Mouse (Mus musculus): ENCODE measurements around the gene Usp16. TPM values are rescaled to one million over a fixed set of nuclear protein-coding genes. Genes with fewer than 3 reads are reported as not detected.

Usp16 gene
- total RNA-seq (2015), result 86.5 and 92.9 TPM in 2 replicates
- total RNA-seq (2017), result 96.9 and 121 TPM in 2 replicates

- peak; percentile 98 for ATAC-seq (replicated peaks; ENCODE audit: poor library complexity)
Observed at GRCm38 (mm10) chr16:87454419-87455179, at the start of gene Usp16. TSS of gene Usp16 (plus strand) at chr16:87454703.

- ATAC-seq (replicated peaks; ENCODE audit: poor library complexity), result peak; percentile 99
Observed at GRCm38 (mm10) chr16:87405001-87405400, 49.5 kb upstream of the Usp16 start.

- peak; percentile 58 for ATAC-seq (replicated peaks; ENCODE audit: poor library complexity)
Observed at GRCm38 (mm10) chr16:87420662-87421061, 33.8 kb upstream of the Usp16 start.

- no peak for ATAC-seq (replicated peaks; ENCODE audit: poor library complexity)
Observed at GRCm38 (mm10) chr16:87427516-87427915, 27.0 kb upstream of the Usp16 start.

- ATAC-seq (replicated peaks; ENCODE audit: poor library complexity), result peak; percentile 98
Observed at GRCm38 (mm10) chr16:87432033-87432814, 22.3 kb upstream of the Usp16 start, which contains the start of gene Ltn1. TSS of gene Ltn1 (minus strand) at chr16:87432612.

- no peak for ATAC-seq (replicated peaks; ENCODE audit: poor library complexity)
Observed at GRCm38 (mm10) chr16:87434266-87434665, 20.2 kb upstream of the Usp16 start.

- ATAC-seq (replicated peaks; ENCODE audit: poor library complexity), result no peak
Observed at GRCm38 (mm10) chr16:87434946-87435345, 19.6 kb upstream of the Usp16 start.

GRCm38 (mm10) chr16:87435411-87436205 lies 18.9 kb upstream of the Usp16 start:
- ATAC-seq (replicated peaks; ENCODE audit: poor library complexity), result no peak

- ATAC-seq (replicated peaks; ENCODE audit: poor library complexity), result no peak
Observed at GRCm38 (mm10) chr16:87437096-87437495, 17.4 kb upstream of the Usp16 start.

GRCm38 (mm10) chr16:87438697-87439096 lies 15.8 kb upstream of the Usp16 start:
- ATAC-seq (replicated peaks; ENCODE audit: poor library complexity), result no peak

- peak; percentile 90 for ATAC-seq (replicated peaks; ENCODE audit: poor library complexity)
Observed at GRCm38 (mm10) chr16:87440184-87440686, 14.3 kb upstream of the Usp16 start, which contains the start of gene Rwdd2b. TSS of gene Rwdd2b (minus strand) at chr16:87440573.

GRCm38 (mm10) chr16:87441089-87441488 lies 13.4 kb upstream of the Usp16 start:
- peak; percentile 73 for ATAC-seq (replicated peaks; ENCODE audit: poor library complexity)

GRCm38 (mm10) chr16:87442291-87442690 lies 12.2 kb upstream of the Usp16 start:
- ATAC-seq (replicated peaks; ENCODE audit: poor library complexity), result no peak

- no peak for ATAC-seq (replicated peaks; ENCODE audit: poor library complexity)
Observed at GRCm38 (mm10) chr16:87443245-87443644, 11.3 kb upstream of the Usp16 start.

GRCm38 (mm10) chr16:87444071-87444470 lies 10.4 kb upstream of the Usp16 start:
- ATAC-seq (replicated peaks; ENCODE audit: poor library complexity), result no peak

- no peak for ATAC-seq (replicated peaks; ENCODE audit: poor library complexity)
Observed at GRCm38 (mm10) chr16:87445110-87445509, 9.4 kb upstream of the Usp16 start.

GRCm38 (mm10) chr16:87445528-87445927 lies 9.0 kb upstream of the Usp16 start:
- no peak for ATAC-seq (replicated peaks; ENCODE audit: poor library complexity)

- ATAC-seq (replicated peaks; ENCODE audit: poor library complexity), result no peak
Observed at GRCm38 (mm10) chr16:87453226-87453625, 1.3 kb upstream of the Usp16 start.

- ATAC-seq (replicated peaks; ENCODE audit: poor library complexity), result peak; percentile 47
Observed at GRCm38 (mm10) chr16:87455180-87455611, 693 bp downstream of the Usp16 start.

- ATAC-seq (replicated peaks; ENCODE audit: poor library complexity), result no peak
Observed at GRCm38 (mm10) chr16:87458752-87459151, 4.2 kb downstream of the Usp16 start.

GRCm38 (mm10) chr16:87470579-87470978 lies 16.1 kb downstream of the Usp16 start:
- ATAC-seq (replicated peaks; ENCODE audit: poor library complexity), result no peak

Data from megakaryocyte progenitor cell, adult 5-6 weeks (primary cell).